Mouse (Mus musculus) CH12.LX (cell line): Measurements from ENCODE around the gene Hormad1. TPM values are rescaled to one million over a fixed set of nuclear protein-coding genes. Genes with fewer than 3 reads are reported as not detected.

Experiments used
- DNase-seq: peaks from one replicate; pipeline ENCODE4 v3.0.0-alpha.2; 2013; ENCODE audit errors: extremely low read depth
- H3K27ac ChIP-seq: 2 replicates; pipeline ENCODE4 v1.5.1; 2012; ENCODE audit warnings: low read depth, mild to moderate bottlenecking, control low read depth, moderate library complexity; ENCODE audit not compliant: insufficient read depth
- H3K27me3 ChIP-seq: replicated peaks from 2 replicates; pipeline ENCODE3; 2012; ENCODE audit warnings: inconsistent platforms
- H3K36me3 ChIP-seq, 2 experiments: replicated peaks in 1 of 2; 2 replicates each; pipeline versions ENCODE3 to v1.6.1; 2012; ENCODE audit warnings: inconsistent platforms in 1 of 2, low read length in 1 of 2, mild to moderate bottlenecking in 1 of 2, mixed read lengths in 1 of 2, moderate library complexity in 1 of 2; ENCODE audit not compliant: control insufficient read depth in 1 of 2, insufficient read depth in 1 of 2
- H3K4me1 ChIP-seq, 2 experiments: 2 replicates each; pipeline ENCODE4 v1.6.1; 2012; ENCODE audit warnings: inconsistent platforms in 1 of 2, moderate library complexity in 1 of 2; ENCODE audit not compliant: insufficient read depth in 2 of 2, control insufficient read depth in 1 of 2
- H3K4me2 ChIP-seq: 2 replicates; pipeline ENCODE4 v1.6.1; 2012; ENCODE audit warnings: low read depth, mild to moderate bottlenecking, control low read depth; ENCODE audit not compliant: poor library complexity, insufficient read depth, severe bottlenecking
- H3K4me3 ChIP-seq, 3 experiments: fragments of 150-350 bp in 1 of 3; sonication (generic) in 1 of 3; replicated peaks in 1 of 3; 2 replicates each; pipeline versions ENCODE3 to v1.5.1; 2011 to 2012; ENCODE audit warnings: low read depth in 2 of 3, low read length in 2 of 3, mild to moderate bottlenecking in 2 of 3, moderate library complexity in 2 of 3, control low read depth in 1 of 3, improper control_type of control experiment in 1 of 3, inconsistent platforms in 1 of 3, mixed read lengths in 1 of 3; ENCODE audit not compliant: poor library complexity in 1 of 3
- H3K79me2 ChIP-seq: replicated peaks from 2 replicates; pipeline ENCODE4 v1.6.1; 2012; ENCODE audit warnings: mild to moderate bottlenecking, moderate library complexity; ENCODE audit not compliant: control insufficient read depth, poor library complexity, insufficient read depth, severe bottlenecking; ENCODE audit errors: extremely low read depth
- H3K9ac ChIP-seq: 2 replicates; pipeline ENCODE4 v1.6.1; 2012; ENCODE audit warnings: low read depth, mild to moderate bottlenecking, control low read depth, moderate library complexity; ENCODE audit not compliant: insufficient read depth
- H3K9me3 ChIP-seq: replicated peaks from 2 replicates; pipeline ENCODE3; 2012; ENCODE audit warnings: low read length, inconsistent platforms, mixed read lengths
- BHLHE40 ChIP-seq: IDR thresholded peaks from 2 replicates; pipeline ENCODE4 v1.6.1; 2011; ENCODE audit warnings: mild to moderate bottlenecking, low read depth, low read length, improper control_type of control experiment
- CTCF ChIP-seq, 2 experiments: IDR thresholded peaks in 1 of 2; conservative IDR thresholded peaks in 1 of 2; 2 replicates each; pipeline ENCODE4 v1.5.1; 2011 to 2012; ENCODE audit warnings: low read depth in 2 of 2, low read length in 2 of 2, improper control_type of control experiment in 1 of 2, inconsistent platforms in 1 of 2, mild to moderate bottlenecking in 1 of 2, moderate library complexity in 1 of 2
- EP300 ChIP-seq: IDR thresholded peaks from 2 replicates; pipeline ENCODE4 v1.6.1; 2011; ENCODE audit warnings: low read length, improper control_type of control experiment
- ETS1 ChIP-seq: conservative IDR thresholded peaks from 2 replicates; pipeline ENCODE4 v1.6.1; 2012; ENCODE audit warnings: low read depth, mild to moderate bottlenecking, inconsistent platforms, low read length, improper control_type of control experiment, moderate library complexity
- IRF4 ChIP-seq: IDR thresholded peaks from 2 replicates; pipeline ENCODE4 v1.6.1; 2014; ENCODE audit warnings: low read depth, mild to moderate bottlenecking, inconsistent platforms, low read length, improper control_type of control experiment
- KAT2A ChIP-seq: IDR thresholded peaks from 2 replicates; pipeline ENCODE4 v1.6.1; 2012; ENCODE audit warnings: low read length, improper control_type of control experiment, inconsistent platforms; ENCODE audit not compliant: insufficient replicate concordance
- MAX ChIP-seq: IDR thresholded peaks from 2 replicates; pipeline ENCODE4 v1.6.1; 2011; ENCODE audit warnings: low read length, improper control_type of control experiment
- MEF2A ChIP-seq: IDR thresholded peaks from 2 replicates; pipeline ENCODE4 v1.6.1; 2014; ENCODE audit warnings: low read depth, mild to moderate bottlenecking, inconsistent platforms, low read length, improper control_type of control experiment, borderline replicate concordance
- MXI1 ChIP-seq: IDR thresholded peaks from 2 replicates; pipeline ENCODE4 v1.6.1; 2011; ENCODE audit warnings: mild to moderate bottlenecking, low read depth, low read length, improper control_type of control experiment
- MYC ChIP-seq: IDR thresholded peaks from 2 replicates; pipeline ENCODE4 v1.6.1; 2011; ENCODE audit warnings: low read depth, mild to moderate bottlenecking, improper control_type of control experiment, low read length
- PAX5 ChIP-seq: IDR thresholded peaks from 2 replicates; pipeline ENCODE4 v1.6.1; 2012; ENCODE audit warnings: low read length, inconsistent platforms, mixed read lengths
- UBTF ChIP-seq: IDR thresholded peaks from 2 replicates; pipeline ENCODE4 v1.6.1; 2012; ENCODE audit warnings: low read depth, mild to moderate bottlenecking, inconsistent platforms, low read length, improper control_type of control experiment, moderate library complexity
- ZC3H11A ChIP-seq: IDR thresholded peaks from 2 replicates; pipeline ENCODE4 v1.6.1; 2012; ENCODE audit warnings: low read depth, mild to moderate bottlenecking, inconsistent platforms, low read length, improper control_type of control experiment
- ZNF384 ChIP-seq: IDR thresholded peaks from 2 replicates; pipeline ENCODE4 v1.6.1; 2012; ENCODE audit warnings: low read depth, low read length, improper control_type of control experiment, inconsistent platforms
- dilution Hi-C: fragments of 300-500 bp; cut with MboI; formaldehyde crosslinking; loops from 2 replicates; pipeline ENCODE4 v1.14.3; 2020; ENCODE audit warnings: low sequenced_read_pairs; ENCODE audit not compliant: extremely low pct_unique_long_range_greater_than_20kb, extremely low pct_ligation_motif_present
- in situ Hi-C: fragments of 300-500 bp; cut with MboI; formaldehyde crosslinking; loops from 3 replicates; pipeline ENCODE4 v1.14.3; 2019; ENCODE audit warnings: low sequenced_read_pairs, low pct_ligation_motif_present, low pct_unique_long_range_greater_than_20kb, mixed read lengths
- polyA plus RNA-seq: library from polyadenylated mRNA; unstranded; fragments of >175 nt; gene quantifications from 2 replicates; pipeline ENCODE4 v1.2.1, GENCODE M21; 2012; ENCODE audit warnings: low read depth; ENCODE audit not compliant: insufficient read length
- total RNA-seq, 2 experiments: library from RNA; depleted of rRNA; stranded (reverse); fragments of 300-350 nt in 1 of 2; fragments of >200 nt in 1 of 2; gene quantifications; 2 replicates each; pipeline ENCODE4 v1.2.3; 2012 to 2014

The Hormad1 gene
- total and polyA plus RNA-seq, 3 experiments: not detected

- Histone ChIP-seq H3K4me1 (peaks cover 7 to 30% of the 10 kb centered on the region in 2 experiments), H3K36me3 (peaks cover 24 to 47% of the 10 kb centered on the region in 2 experiments), H3K4me2 (no peak overlapping the region; the same call in 1 of the 2 replicates), H3K4me3 (no peak overlapping the region), H3K9ac (no peak overlapping the region), H3K9me3 (peaks cover 8% of the 10 kb centered on the region), H3K27me3 (no peaks in the 10 kb centered on the region), H3K27ac (peak overlapping the region; percentile 45), H3K79me2 (peaks cover 23% of the 10 kb centered on the region)
- in situ Hi-C loops: no loop called here
- dilution Hi-C loops: no loop called here
- peak; percentile 59 for DNase-seq
- TF ChIP-seq EP300 (peak; percentile 68), IRF4 (peak; percentile 89), BHLHE40 (0 out of 2 replicates have a peak, but pooled peaks have one; percentile 18), MEF2A (no peak), MAX (0 out of 2 replicates have a peak, but pooled peaks have one; percentile 37), PAX5 (no peak), ZC3H11A (no peak), ETS1 (no peak), MXI1 (no peak), MYC (peak; percentile 74), KAT2A (no peak)
Measured at GRCm38 (mm10) chr3:95529814-95530213, 29.7 kb upstream of the Hormad1 start.

- no peak for DNase-seq
- Histone ChIP-seq H3K4me1 (peaks cover 7 to 27% of the 10 kb centered on the region in 2 experiments), H3K9me3 (peaks cover 12% of the 10 kb centered on the region), H3K36me3 (peaks cover 24 to 54% of the 10 kb centered on the region in 2 experiments), H3K4me3 (no peak overlapping the region), H3K27me3 (no peaks in the 10 kb centered on the region), H3K79me2 (peaks cover 23% of the 10 kb centered on the region), H3K9ac (no peak overlapping the region), H3K27ac (no peak overlapping the region), H3K4me2 (no peak overlapping the region)
- in situ Hi-C loops: no loop called here
- dilution Hi-C loops: no loop called here
- TF ChIP-seq UBTF (no peak), CTCF (conservative IDR thresholded peaks at IDR 0.05 in 1 of 2, IDR thresholded peaks at IDR 0.05 in 1 of 2; ENCODE audit: low read depth in 2 of 2, low read length in 2 of 2) (peak in 1 of 2 experiments; percentile 15; a peak in 2 of 4 replicates)
- TF ChIP-seq, all 38 proteins: peak for 1
Measured at GRCm38 (mm10) chr3:95531025-95531424, 28.5 kb upstream of the Hormad1 start.

DNA sequence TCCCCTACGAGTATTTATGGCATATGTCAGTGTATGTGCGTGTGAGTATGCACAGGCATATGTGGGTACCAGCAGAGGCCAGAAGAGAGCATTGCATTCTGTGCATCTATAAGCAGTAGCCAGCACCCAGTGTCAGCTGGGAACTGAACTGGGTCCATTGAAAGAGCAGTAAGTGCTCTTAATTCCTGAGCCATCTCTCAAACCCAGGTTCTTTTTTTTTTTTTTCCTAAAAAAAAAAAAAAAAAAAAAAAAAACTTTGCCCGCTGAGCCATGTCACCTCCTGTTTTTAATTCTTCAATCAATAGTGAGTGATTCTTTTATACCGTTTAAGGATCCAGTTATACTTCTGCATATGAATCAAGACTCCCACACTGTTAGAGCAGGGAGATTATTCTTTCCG lies 26.1 kb upstream of the Hormad1 start:
- Histone ChIP-seq H3K27ac (no peak overlapping the region), H3K4me1 (peaks cover 7 to 22% of the 10 kb centered on the region in 2 experiments), H3K9me3 (peaks cover 12% of the 10 kb centered on the region), H3K36me3 (peaks cover 28 to 75% of the 10 kb centered on the region in 2 experiments), H3K27me3 (no peaks in the 10 kb centered on the region), H3K9ac (no peak overlapping the region), H3K79me2 (peaks cover 11% of the 10 kb centered on the region; the same call in 1 of the 2 replicates), H3K4me2 (no peak overlapping the region), H3K4me3 (no peak overlapping the region)
- dilution Hi-C loops: no loop called here
- no peak for DNase-seq
- in situ Hi-C loops: no loop called here
- TF ChIP-seq ZNF384: peak; percentile 56; the same call in 1 of the 2 replicates
- TF ChIP-seq PAX5: no peak
